Mouse (Mus musculus): ENCODE results near the gene Casp7.

- no peak for TF ChIP-seq CTCF (IDR thresholded peaks at IDR 0.05; ENCODE audit: control insufficient read depth, insufficient read depth, low read length)
- no peak for TF ChIP-seq POLR2A (IDR thresholded peaks at IDR 0.05; ENCODE audit: borderline replicate concordance, control insufficient read depth, low read depth, low read length)
Measured at GRCm38 (mm10) chr19:56486926-56487325, 90.0 kb downstream of the Casp7 start.
